Mouse (Mus musculus) urinary bladder, postnatal 0 days (tissue): ENCODE results near the gene Them5. TPM values are rescaled to one million over a fixed set of nuclear protein-coding genes. Genes with fewer than 3 reads are reported as not detected.

Experiments
- polyA plus RNA-seq: library from polyadenylated mRNA; unstranded; fragments of >200 nt; fragmentation: Nextera tagmentation; extraction: Ambion mirVana; gene quantifications from 2 replicates; pipeline ENCODE4 v1.2.1, GENCODE M21; 2015

The Them5 gene
- polyA plus RNA-seq: 0.10 and 0.41 TPM in 2 replicates

GRCm38 (mm10) chr3:94341959-94342422 lies at the start of gene Them5:
Gene Them5 (plus strand): TSS chr3:94342099.

GRCm38 (mm10) chr3:94309633-94310363 lies 32.1 kb upstream of the Them5 start, which contains the start of gene Them4:
Gene Them4 (plus strand): TSS chr3:94310089.

GRCm38 (mm10) chr3:94362138-94362537 lies 20.2 kb downstream of the Them5 start, which contains the start of gene C2cd4d:
Gene C2cd4d (plus strand): TSS chr3:94362438.

GRCm38 (mm10) chr3:94372641-94373040 lies 30.7 kb downstream of the Them5 start, which contains the start of gene Rorc:
Gene Rorc (plus strand): TSS chr3:94372794.

Other genes with a start within 250 kb of the Them5 start
- gene Gm10696, start 163.9 kb upstream of the Them5 start, polyA plus RNA-seq: not detected in 2 replicates
- not detected in 2 replicates for gene Gm5286, start 145.4 kb upstream of the Them5 start, polyA plus RNA-seq
- gene Gm4778, start 78.1 kb upstream of the Them5 start, polyA plus RNA-seq: not detected in 2 replicates
- gene Them4, start 32.0 kb upstream of the Them5 start, polyA plus RNA-seq: 7.2 and 7.6 TPM in 2 replicates
- 0.39 and 0.53 TPM in 2 replicates for gene C2cd4d, start 20.3 kb downstream of the Them5 start, polyA plus RNA-seq
- gene Rorc, start 30.7 kb downstream of the Them5 start, polyA plus RNA-seq: 0.60 and 0.75 TPM in 2 replicates
- 0.04 TPM in 1 of 2 replicates, not detected in the other for gene Lingo4, start 56.4 kb downstream of the Them5 start, polyA plus RNA-seq
- gene Tdrkh, start 71.2 kb downstream of the Them5 start, polyA plus RNA-seq: 4.0 and 4.4 TPM in 2 replicates
- gene Mrpl9, start 101.2 kb downstream of the Them5 start, polyA plus RNA-seq: 52.7 and 52.9 TPM in 2 replicates
- 0.31 TPM in 1 of 2 replicates, not detected in the other for gene Oaz3, start 101.8 kb downstream of the Them5 start, polyA plus RNA-seq
- gene Celf3, start 136.2 kb downstream of the Them5 start, polyA plus RNA-seq: 0.72 and 1.6 TPM in 2 replicates
- 1.7 and 3.4 TPM in 2 replicates for gene Riiad1, start 138.2 kb downstream of the Them5 start, polyA plus RNA-seq
- gene Snx27, start 240.6 kb downstream of the Them5 start, polyA plus RNA-seq: 21.1 and 22.2 TPM in 2 replicates